Mouse (Mus musculus) G1E (cell line): ENCODE measurements at regions not wholly inside any gene's neighbourhood (a gene's known extent, or its start where the extent isn't known, plus 50 kb on each side); places are given as distances from the start of the nearest gene placed in this dataset.

Experiments used
- CTCF ChIP-seq: IDR thresholded peaks from 2 replicates; pipeline ENCODE4 v1.5.1; 2012; ENCODE audit warnings: low read depth, low read length, inconsistent platforms, mixed read lengths
- GATA1 ChIP-seq: IDR thresholded peaks from 2 replicates; pipeline ENCODE4 v1.6.1; 2012; ENCODE audit warnings: borderline replicate concordance, low read length, inconsistent platforms, mixed read lengths
- TAL1 ChIP-seq: conservative IDR thresholded peaks from 2 replicates; pipeline ENCODE4 v1.6.1; 2012; ENCODE audit warnings: low read depth, low read length, inconsistent platforms, mixed read lengths

DNA sequence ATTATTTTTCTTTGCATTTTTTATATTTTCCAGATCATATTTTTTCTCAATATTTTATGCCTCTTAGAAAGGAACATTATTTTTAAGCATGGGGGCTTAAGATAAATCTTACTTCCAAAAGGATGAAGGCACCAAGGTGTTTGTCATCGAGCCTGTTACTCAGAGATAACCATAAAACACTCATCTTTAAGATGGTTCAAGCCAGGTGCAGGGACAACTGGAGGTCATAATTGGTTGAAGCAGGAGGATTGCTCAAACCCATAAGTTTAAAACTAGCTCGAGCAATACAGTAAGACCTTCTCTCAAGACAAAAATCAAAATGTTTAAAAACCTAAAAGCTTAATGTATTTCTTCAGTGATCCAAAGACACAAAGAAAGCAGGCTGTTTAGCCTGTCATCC lies 92.6 kb upstream of the Rreb1 start:
- no peak for TF ChIP-seq CTCF
- no peak for TF ChIP-seq GATA1
- no peak for TF ChIP-seq TAL1
